Mouse (Mus musculus) C2C12 (cell line): ENCODE data around the gene 3100002H09Rik. TPM values are rescaled to one million over a fixed set of nuclear protein-coding genes. Genes with fewer than 3 reads are reported as not detected.

Experiments
- H3K27me3 ChIP-seq: one replicate; pipeline ENCODE4 v1.6.1; 2011; ENCODE audit not compliant: control insufficient read depth, insufficient read depth, insufficient read length
- H3K36me3 ChIP-seq: one replicate; pipeline ENCODE4 v1.6.1; 2011; ENCODE audit not compliant: control insufficient read depth, insufficient read depth
- H3K4me3 ChIP-seq: one replicate; pipeline ENCODE4 v1.5.1; 2011; ENCODE audit warnings: mild to moderate bottlenecking, control low read depth; ENCODE audit not compliant: poor library complexity, insufficient read depth, severe bottlenecking
- H3K79me2 ChIP-seq: one replicate; pipeline ENCODE4 v1.6.1; 2011; ENCODE audit not compliant: control insufficient read depth, insufficient read depth
- H3K79me3 ChIP-seq: one replicate; pipeline ENCODE4 v1.6.1; 2011; ENCODE audit warnings: low read depth, control low read depth
- H3ac ChIP-seq: one replicate; pipeline ENCODE3; 2011; ENCODE audit warnings: low read depth; ENCODE audit not compliant: control insufficient read depth, insufficient read length
- CEBPB ChIP-seq: IDR thresholded peaks from one replicate; pipeline ENCODE4 v1.6.1; 2011; ENCODE audit warnings: low read depth, mild to moderate bottlenecking, control low read depth, moderate library complexity
- CTCF ChIP-seq: IDR thresholded peaks from one replicate; pipeline ENCODE4 v1.5.1; 2011; ENCODE audit not compliant: control insufficient read depth, insufficient read depth, insufficient read length
- FOSL1 ChIP-seq: IDR thresholded peaks from one replicate; pipeline ENCODE4 v1.8.0; 2011; ENCODE audit warnings: mild to moderate bottlenecking, low read length; ENCODE audit not compliant: poor library complexity, insufficient read depth, severe bottlenecking
- MAX ChIP-seq: IDR thresholded peaks from one replicate; pipeline ENCODE4 v1.6.1; 2011; ENCODE audit warnings: mild to moderate bottlenecking, control low read depth
- MYOD1 ChIP-seq: IDR thresholded peaks from one replicate; pipeline ENCODE4 v1.6.1; 2011; ENCODE audit warnings: low read depth; ENCODE audit not compliant: control insufficient read depth, insufficient read length
- MYOG ChIP-seq: IDR thresholded peaks from one replicate; pipeline ENCODE4 v1.6.1; 2011; ENCODE audit not compliant: control insufficient read depth, insufficient read length; ENCODE audit errors: extremely low read depth
- USF1 ChIP-seq: IDR thresholded peaks from one replicate; pipeline ENCODE4 v1.6.1; 2011; ENCODE audit warnings: low read depth, mild to moderate bottlenecking, control low read depth, moderate library complexity
- polyA plus RNA-seq: library from polyadenylated mRNA; unstranded; fragments of >200 nt; fragmentation: generic; extraction: Trizol; gene quantifications from one replicate; pipeline ENCODE4 v1.2.1, GENCODE M21; 2012; ENCODE audit warnings: missing spikeins

The 3100002H09Rik gene
- polyA plus RNA-seq, 1 experiment, result not detected

- Histone ChIP-seq H3K79me3 (no peaks in the 10 kb centered on the region), H3ac (no peak overlapping the region), H3K79me2 (no peaks in the 10 kb centered on the region), H3K27me3 (peaks cover 52% of the 10 kb centered on the region), H3K36me3 (no peaks in the 10 kb centered on the region), H3K4me3 (no peak overlapping the region)
- TF ChIP-seq FOSL1, result no peak
- no peak for TF ChIP-seq MYOD1
Measured at GRCm38 (mm10) chr4:124639715-124640114, 29.1 kb upstream of the 3100002H09Rik start.

GRCm38 (mm10) chr4:124633281-124633680 lies 22.7 kb upstream of the 3100002H09Rik start:
- no peak overlapping the region for H3K4me3 ChIP-seq
- H3K79me2 ChIP-seq, result no peaks in the 10 kb centered on the region
- H3K36me3 ChIP-seq, result no peaks in the 10 kb centered on the region
- no peaks in the 10 kb centered on the region for H3K79me3 ChIP-seq
- H3K27me3 ChIP-seq, result peaks cover 32% of the 10 kb centered on the region
- H3ac ChIP-seq, result no peak overlapping the region
- TF ChIP-seq USF1, result no peak
- TF ChIP-seq MYOD1, result no peak
- no peak for TF ChIP-seq MAX
- no peak for TF ChIP-seq CTCF

- no peak for TF ChIP-seq CEBPB
- no peak for TF ChIP-seq FOSL1
- no peak for TF ChIP-seq MYOG
- TF ChIP-seq CTCF, result no peak
- no peak for TF ChIP-seq USF1
- no peak for TF ChIP-seq MAX
- TF ChIP-seq MYOD1, result no peak
- no peaks in the 10 kb centered on the region for H3K79me3 ChIP-seq
- no peak overlapping the region for H3ac ChIP-seq
- H3K4me3 ChIP-seq, result no peak overlapping the region
- no peaks in the 10 kb centered on the region for H3K79me2 ChIP-seq
- H3K36me3 ChIP-seq, result no peaks in the 10 kb centered on the region
- H3K27me3 ChIP-seq, result peaks cover 29% of the 10 kb centered on the region
Measured at GRCm38 (mm10) chr4:124632856-124633255, 22.3 kb upstream of the 3100002H09Rik start.

GRCm38 (mm10) chr4:124631456-124631855 lies 20.9 kb upstream of the 3100002H09Rik start:
- no peaks in the 10 kb centered on the region for H3K79me2 ChIP-seq
- no peaks in the 10 kb centered on the region for H3K79me3 ChIP-seq
- no peak overlapping the region for H3K4me3 ChIP-seq
- H3K36me3 ChIP-seq, result no peaks in the 10 kb centered on the region
- no peak for TF ChIP-seq FOSL1
- no peak for TF ChIP-seq MYOG
- TF ChIP-seq CTCF, result no peak
- no peak for TF ChIP-seq CEBPB
- TF ChIP-seq USF1, result no peak
- no peak for TF ChIP-seq MYOD1
- no peak for TF ChIP-seq MAX
- peaks cover 25% of the 10 kb centered on the region for H3K27me3 ChIP-seq
- no peak overlapping the region for H3ac ChIP-seq

- Histone ChIP-seq H3K27me3 (peaks cover 43% of the 10 kb centered on the region), H3K79me3 (no peaks in the 10 kb centered on the region), H3K79me2 (no peaks in the 10 kb centered on the region), H3ac (no peak overlapping the region), H3K4me3 (no peak overlapping the region), H3K36me3 (no peaks in the 10 kb centered on the region)
- no peak for TF ChIP-seq USF1
- no peak for TF ChIP-seq MYOG
- TF ChIP-seq CTCF, result no peak
- TF ChIP-seq MYOD1, result no peak
- TF ChIP-seq CEBPB, result no peak
- TF ChIP-seq FOSL1, result no peak
- no peak for TF ChIP-seq MAX
Measured at GRCm38 (mm10) chr4:124626836-124627235, 16.2 kb upstream of the 3100002H09Rik start.

GRCm38 (mm10) chr4:124624111-124624581 lies 13.5 kb upstream of the 3100002H09Rik start:
- no peak for TF ChIP-seq MAX
- TF ChIP-seq CTCF, result no peak
- peaks cover 50% of the 10 kb centered on the region for H3K27me3 ChIP-seq

More at GRCm38 (mm10) chr4:124624111-124624581, 13.5 kb upstream of the 3100002H09Rik start:
- Histone ChIP-seq H3K36me3 (no peaks in the 10 kb centered on the region), H3ac (no peak overlapping the region), H3K79me3 (no peaks in the 10 kb centered on the region), H3K4me3 (no peak overlapping the region), H3K79me2 (no peaks in the 10 kb centered on the region)
